Mouse (Mus musculus) CH12.LX (cell line): ENCODE results near the gene Mpz.

Experiments used
- BHLHE40 ChIP-seq: IDR thresholded peaks from 2 replicates; pipeline ENCODE4 v1.6.1; 2011; ENCODE audit warnings: mild to moderate bottlenecking, low read depth, low read length, improper control_type of control experiment
- CHD2 ChIP-seq: IDR thresholded peaks from 2 replicates; pipeline ENCODE4 v1.6.1; 2011; ENCODE audit warnings: low read length, improper control_type of control experiment
- CTCF ChIP-seq, 2 experiments: IDR thresholded peaks in 1 of 2; conservative IDR thresholded peaks in 1 of 2; 2 replicates each; pipeline ENCODE4 v1.5.1; 2011 to 2012; ENCODE audit warnings: low read depth in 2 of 2, low read length in 2 of 2, improper control_type of control experiment in 1 of 2, inconsistent platforms in 1 of 2, mild to moderate bottlenecking in 1 of 2, moderate library complexity in 1 of 2
- MAFK ChIP-seq: IDR thresholded peaks from 2 replicates; pipeline ENCODE4 v1.6.1; 2011; ENCODE audit warnings: low read length, improper control_type of control experiment; ENCODE audit not compliant: insufficient replicate concordance
- MAZ ChIP-seq: IDR thresholded peaks from 2 replicates; pipeline ENCODE4 v1.6.1; 2012; ENCODE audit warnings: low read depth, mild to moderate bottlenecking, inconsistent platforms, low read length, improper control_type of control experiment, moderate library complexity
- MYC ChIP-seq: IDR thresholded peaks from 2 replicates; pipeline ENCODE4 v1.6.1; 2011; ENCODE audit warnings: low read depth, mild to moderate bottlenecking, improper control_type of control experiment, low read length
- POLR2AphosphoS2 ChIP-seq: IDR thresholded peaks from 2 replicates; pipeline ENCODE4 v1.6.1; 2011; ENCODE audit warnings: low read depth, low read length, improper control_type of control experiment
- USF1 ChIP-seq: IDR thresholded peaks from 2 replicates; pipeline ENCODE4 v1.6.1; 2014; ENCODE audit warnings: low read depth, mild to moderate bottlenecking, inconsistent platforms, low read length, improper control_type of control experiment
- USF2 ChIP-seq: conservative IDR thresholded peaks from 2 replicates; pipeline ENCODE4 v1.6.1; 2011; ENCODE audit warnings: low read depth, low read length, improper control_type of control experiment
- ZNF384 ChIP-seq: IDR thresholded peaks from 2 replicates; pipeline ENCODE4 v1.6.1; 2012; ENCODE audit warnings: low read depth, low read length, improper control_type of control experiment, inconsistent platforms

DNA sequence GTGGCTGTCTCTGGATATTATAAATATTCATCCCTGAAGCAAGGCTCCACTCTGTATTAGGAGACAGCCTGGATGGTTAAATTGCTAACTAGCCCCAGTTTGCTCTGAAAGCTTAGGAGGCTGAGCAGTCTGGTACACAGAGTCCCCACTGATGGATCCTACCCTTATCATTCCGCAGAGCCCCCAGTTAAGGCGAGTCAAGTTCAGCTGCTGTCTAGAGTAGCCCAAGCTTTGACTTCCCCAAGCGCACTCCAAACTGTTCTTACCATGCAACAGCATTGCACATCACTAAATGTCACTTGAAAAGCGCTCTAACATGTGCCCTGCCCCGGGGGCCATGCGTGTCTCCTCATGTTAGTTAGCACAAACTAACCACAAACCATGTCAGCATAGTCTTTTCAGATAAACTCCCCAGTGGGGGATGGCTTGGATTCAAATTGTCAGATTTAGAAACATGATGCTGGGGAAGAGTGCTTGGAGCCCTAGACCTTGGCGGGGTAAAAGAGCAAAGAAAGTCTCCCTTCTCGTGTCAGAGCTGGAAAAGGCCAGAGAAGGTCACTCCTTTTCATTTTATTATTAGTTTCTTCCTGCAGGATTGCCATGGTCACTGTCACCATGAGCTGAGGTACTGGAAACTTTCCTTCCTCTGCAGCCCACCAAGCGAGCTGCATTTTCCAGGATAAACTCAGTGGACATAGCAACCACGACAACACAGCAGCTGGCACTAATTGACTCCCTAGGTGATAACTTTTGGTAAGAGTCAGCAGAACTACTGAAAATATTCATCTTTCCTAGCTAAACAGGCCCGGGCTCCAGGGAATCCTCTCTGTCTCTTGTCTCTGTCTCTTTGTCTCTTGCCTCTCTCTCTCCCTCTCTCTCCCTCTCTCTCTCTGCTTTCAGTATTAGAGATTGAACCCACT, 43.7 kb downstream of the Mpz start:
- TF ChIP-seq USF1: no peak
- no peak for TF ChIP-seq USF2
- TF ChIP-seq ZNF384: no peak
- TF ChIP-seq POLR2AphosphoS2: no peak
- TF ChIP-seq MYC: no peak
- no peak for TF ChIP-seq CTCF (conservative IDR thresholded peaks at IDR 0.05 in 1 of 2, IDR thresholded peaks at IDR 0.05 in 1 of 2; ENCODE audit: low read depth in 2 of 2, low read length in 2 of 2)
- TF ChIP-seq MAZ: no peak
- no peak for TF ChIP-seq CHD2
- no peak for TF ChIP-seq BHLHE40
- TF ChIP-seq MAFK: no peak
